Mouse (Mus musculus): ENCODE results near the gene Tomm20.
A peak's percentile ranks its signal among the peaks of the same experiment; 100 is the strongest.

- TF ChIP-seq CTCF (conservative IDR thresholded peaks at IDR 0.05; ENCODE audit: low read length) (peak; percentile 42), POU5F1 (IDR thresholded peaks at IDR 0.05; ENCODE audit: borderline replicate concordance, low read length) (no peak), NANOG (IDR thresholded peaks at IDR 0.05; ENCODE audit: borderline replicate concordance, low read length) (no peak)
Measured at GRCm38 (mm10) chr8:126935932-126936331, 9.7 kb downstream of the Tomm20 start.

Data from E14TG2a.4 (cell line).